Comparison of ENCODE assay signal across 7 mouse cellular contexts in genomic region chr2:128126591-128127051, GRCm38 (mm10). TPM values are rescaled to one million over a fixed set of nuclear protein-coding genes. Genes with fewer than 3 reads are reported as not detected.
DNase-seq lines count a peak whose midpoint lies in the region; ATAC-seq and TF ChIP-seq lines count a peak whose summit lies in the region.

No protein-coding gene starts in this region.

- under 1% methylated on average over 35 of the region's 35 CpGs for WGBS in lung, adult 2 months
- 0% methylated on average over 35 of the region's 35 CpGs for WGBS in forebrain, embryonic 12.5 days
- 0% methylated on average over 35 of the region's 35 CpGs for WGBS in intestine, postnatal 0 days

- peaks cover 40% of the 10 kb centered on the region for H3K27me3 ChIP-seq in forebrain, embryonic 12.5 days
- peaks cover 15% of the 10 kb centered on the region; the same call in 1 of the 2 replicates for H3K27me3 ChIP-seq in intestine, postnatal 0 days (replicated peaks; ENCODE audit: control insufficient read depth, insufficient read depth, low read length)

- peak; percentile 1; the same call in 1 of the 2 replicates for ATAC-seq in forebrain, embryonic 12.5 days (ENCODE audit: low FRiP score)
- ATAC-seq in intestine, postnatal 0 days, result peak; percentile 2; the same call in 1 of the 2 replicates
- no peak for ATAC-seq in granulocyte monocyte progenitor cell, adult 5-6 weeks (replicated peaks; ENCODE audit: poor library complexity, severe bottlenecking)

- peak overlapping the region; percentile 74 for H3K9ac ChIP-seq in forebrain, embryonic 12.5 days
- H3K9ac ChIP-seq in intestine, postnatal 0 days (ENCODE audit: low read depth, low read length), result peak overlapping the region; percentile 67

- H3K4me2 ChIP-seq in forebrain, embryonic 12.5 days, result peak overlapping the region; percentile 98
- H3K4me2 ChIP-seq in intestine, postnatal 0 days (replicated peaks; ENCODE audit: low read depth), result peak overlapping the region; percentile 100

- peaks cover 12% of the 10 kb centered on the region for H3K36me3 ChIP-seq in forebrain, embryonic 12.5 days (replicated peaks)
- peaks cover 14% of the 10 kb centered on the region for H3K36me3 ChIP-seq in intestine, postnatal 0 days (ENCODE audit: control insufficient read depth, insufficient read depth)

- no peak for TF ChIP-seq POLR2A in lung, adult 2 months (IDR thresholded peaks at IDR 0.05; ENCODE audit: borderline replicate concordance, extremely low read depth, low read depth, low read length)
- no peak for TF ChIP-seq POLR2A in bone marrow macrophage, adult 2 months (IDR thresholded peaks at IDR 0.05; ENCODE audit: borderline replicate concordance, low read depth, low read length)

- H3K4me1 ChIP-seq in lung, adult 2 months (ENCODE audit: control insufficient read depth, insufficient read depth, low read length), result peaks cover 24% of the 10 kb centered on the region
- H3K4me1 ChIP-seq in bone marrow macrophage, adult 2 months (ENCODE audit: control insufficient read depth, insufficient read depth, low read length), result peaks cover 11% of the 10 kb centered on the region
- peaks cover 51% of the 10 kb centered on the region for H3K4me1 ChIP-seq in forebrain, embryonic 12.5 days
- H3K4me1 ChIP-seq in intestine, postnatal 0 days (replicated peaks; ENCODE audit: control insufficient read depth, insufficient read depth, low read length), result peaks cover 17% of the 10 kb centered on the region

- H3K27ac ChIP-seq in bone marrow macrophage, adult 2 months (ENCODE audit: insufficient read depth, low read depth, low read length), result peak overlapping the region; percentile 63
- H3K27ac ChIP-seq in forebrain, embryonic 12.5 days, result 0 out of 2 replicates have a peak overlapping the region, but pooled peaks have one; percentile 86
- H3K27ac ChIP-seq in intestine, postnatal 0 days (ENCODE audit: low read depth, low read length), result peak overlapping the region; percentile 93

- no peak for TF ChIP-seq CTCF in lung, adult 2 months (IDR thresholded peaks at IDR 0.05; ENCODE audit: insufficient read depth, low read length)
- TF ChIP-seq CTCF in bone marrow macrophage, adult 2 months (IDR thresholded peaks at IDR 0.05; ENCODE audit: low read depth, low read length), result no peak
- TF ChIP-seq CTCF in intestine, postnatal 0 days (IDR thresholded peaks at IDR 0.05; ENCODE audit: low read depth), result no peak

- H3K4me3 ChIP-seq in lung, adult 2 months (replicated peaks; ENCODE audit: extremely low read depth, low read depth, low read length), result peak overlapping the region; percentile 94
- H3K4me3 ChIP-seq in bone marrow macrophage, adult 2 months (ENCODE audit: insufficient read depth, low read length), result peak overlapping the region; percentile 82
- H3K4me3 ChIP-seq in forebrain, embryonic 12.5 days (replicated peaks), result peak overlapping the region; percentile 74
- peak overlapping the region; percentile 73 for H3K4me3 ChIP-seq in intestine, postnatal 0 days (ENCODE audit: low read depth, low read length)

- peak; percentile 56 for DNase-seq in lung, adult 2 months
- DNase-seq in lung, postnatal 4 days, result no peak
- peak; percentile 16 for DNase-seq in mesoderm, embryonic 11.5 days (ENCODE audit: low read depth, low spot score)

- no peaks in the 10 kb centered on the region for H3K9me3 ChIP-seq in forebrain, embryonic 12.5 days
- H3K9me3 ChIP-seq in intestine, postnatal 0 days (ENCODE audit: control insufficient read depth), result no peaks in the 10 kb centered on the region

RNA-seq across cellular contexts. Expression of gene Bcl2l11, which starts 0.8 kb away (rescaled TPM):
- polyA plus RNA-seq in lung, adult 2 months (2012; rRNA removed), result 22.3 and 24.5 TPM in 2 replicates
- 56.4 and 60.5 TPM in 2 replicates for polyA plus RNA-seq in bone marrow macrophage, adult 2 months (2012; ENCODE audit: insufficient read depth, insufficient read length, missing spikeins)
- 18.8 and 19.6 TPM in 2 replicates for polyA plus RNA-seq in forebrain, embryonic 12.5 days (2016; fragmentation: Nextera tagmentation; extraction: Ambion mirVana)
- 7.3 and 7.5 TPM in 2 replicates for polyA plus RNA-seq in intestine, postnatal 0 days (2015; fragmentation: Nextera tagmentation; extraction: Ambion mirVana)
- total RNA-seq in granulocyte monocyte progenitor cell, adult 5-6 weeks (2014; fragmentation: Nextera tagmentation), result 13.1 and 14.4 TPM in 2 replicates
- total RNA-seq in granulocyte monocyte progenitor cell, adult 5-6 weeks (2017), result 12.1 and 13.4 TPM in 2 replicates

Comparison
In these comparisons a context has a peak if more than half of its experiments do, and no peak if none do; other contexts are left out.
1. DNase-seq: peak in lung, adult 2 months (single experiment) and mesoderm, embryonic 11.5 days (single experiment); none in lung, postnatal 4 days (0 of 2).
2. Peak in every context shown above with its lines, with median percentiles within 50 percentile points of each other: H3K4me3 ChIP-seq and H3K27ac ChIP-seq.